Mouse (Mus musculus): ENCODE data around the gene Dnaic2.

The Dnaic2 gene

GRCm38 (mm10) chr11:114745134-114745533, 17.9 kb downstream of the Dnaic2 start:
- DNase-seq (ENCODE audit: low spot score in 2 of 2): peak; percentile 72 to 91

DNA sequence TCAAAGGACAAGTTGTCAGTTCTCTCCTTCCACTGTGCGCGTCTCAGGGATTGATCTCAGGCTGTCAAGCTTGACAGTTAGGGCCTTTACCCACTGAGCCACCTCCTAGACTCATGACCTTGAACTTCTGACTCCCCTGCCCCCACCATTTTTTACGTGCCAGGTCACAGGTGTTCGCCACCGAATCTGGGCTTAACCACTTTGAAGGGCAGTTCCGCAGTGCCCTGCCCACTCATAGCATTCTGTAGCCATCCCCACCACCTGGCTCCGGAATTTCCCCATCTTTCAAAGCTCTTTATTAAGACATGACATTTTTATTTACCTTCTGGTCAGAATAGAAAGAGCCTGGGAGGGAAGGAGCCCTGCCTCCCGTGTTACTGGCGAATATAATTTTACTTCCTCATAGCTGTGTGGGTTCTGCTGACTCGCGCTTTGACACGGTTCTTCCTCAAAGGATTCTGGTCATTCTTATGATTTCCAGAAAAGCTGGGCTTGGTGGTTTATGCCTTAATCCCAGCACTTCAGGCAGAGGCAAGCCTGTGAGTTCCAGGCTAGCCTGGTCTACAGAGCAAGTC, 20.4 kb downstream of the Dnaic2 start:
- DNase-seq (ENCODE audit: low spot score in 2 of 2): no peak

- DNase-seq (ENCODE audit: low spot score in 2 of 2): no peak
Measured at GRCm38 (mm10) chr11:114764820-114765818, 37.9 kb downstream of the Dnaic2 start, which contains the start of gene Kif19a. TSS of gene Kif19a (plus strand) at chr11:114765388.

DNA sequence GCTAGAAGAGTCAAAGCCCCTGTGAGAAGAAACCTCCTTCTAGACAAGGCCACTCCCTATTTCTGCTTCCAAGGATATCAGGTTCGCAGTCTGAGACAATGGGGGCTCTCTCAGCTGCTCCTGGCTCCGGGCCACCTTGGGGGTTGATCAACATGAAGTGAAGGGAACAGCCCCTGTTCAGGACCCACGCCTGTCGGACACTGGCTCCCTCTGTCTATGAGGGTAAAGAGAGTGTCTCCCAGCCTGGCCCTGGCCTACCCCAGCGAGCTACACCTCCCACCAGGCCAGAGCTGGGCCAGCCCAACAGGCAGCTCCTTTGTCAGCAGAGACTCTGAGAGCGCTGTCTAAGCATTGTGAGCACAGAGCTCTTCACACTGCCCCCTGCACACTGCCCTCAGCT, 42.7 kb downstream of the Dnaic2 start:
- peak in 1 of 2 experiments; percentile 18 for DNase-seq (ENCODE audit: low spot score in 2 of 2)

DNA sequence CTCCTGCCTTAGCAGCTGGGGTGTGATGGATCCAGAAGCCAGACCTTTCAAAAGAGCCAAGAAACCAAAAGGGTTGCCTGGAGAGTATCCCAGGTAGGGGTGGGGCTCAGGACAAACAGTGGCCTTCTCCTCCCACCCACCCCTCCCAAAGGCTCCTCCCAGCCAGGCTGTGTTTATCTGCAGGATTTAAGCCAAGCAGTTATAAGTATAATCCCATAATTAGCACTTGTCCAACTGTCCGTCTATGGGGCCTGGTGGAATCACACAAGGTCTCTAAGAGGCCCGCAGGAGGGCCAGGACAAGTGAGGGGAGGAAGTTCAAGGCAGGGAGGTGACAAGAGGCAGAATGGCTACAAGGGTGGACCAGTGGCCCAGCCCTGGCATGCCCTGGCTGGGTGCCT, 44.7 kb downstream of the Dnaic2 start:
- DNase-seq (ENCODE audit: low spot score in 2 of 2): no peak

- no peak for DNase-seq (ENCODE audit: low spot score in 2 of 2)
Measured at GRCm38 (mm10) chr11:114780076-114780475, 52.9 kb downstream of the Dnaic2 start.

DNA sequence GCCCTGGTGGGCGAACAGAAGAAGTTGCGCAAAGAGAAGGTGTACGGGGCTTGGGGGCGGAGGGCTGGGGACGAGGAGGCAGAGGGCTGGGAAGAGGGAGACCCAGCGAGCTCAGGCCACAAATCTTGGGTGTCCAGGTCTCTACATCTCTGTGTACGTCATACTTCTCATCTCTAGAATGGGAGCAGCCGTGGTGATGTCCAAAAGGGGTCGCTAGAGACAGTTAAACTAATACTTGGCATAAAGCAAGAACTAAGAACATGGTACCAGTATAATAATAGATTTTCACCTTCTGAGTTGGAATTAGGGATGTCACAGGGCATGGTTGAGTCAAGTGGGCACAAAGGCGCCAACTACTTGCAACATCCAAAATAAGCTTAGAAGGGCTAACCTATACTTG, 58.7 kb downstream of the Dnaic2 start:
- no peak for DNase-seq (ENCODE audit: low spot score in 2 of 2)

DNA sequence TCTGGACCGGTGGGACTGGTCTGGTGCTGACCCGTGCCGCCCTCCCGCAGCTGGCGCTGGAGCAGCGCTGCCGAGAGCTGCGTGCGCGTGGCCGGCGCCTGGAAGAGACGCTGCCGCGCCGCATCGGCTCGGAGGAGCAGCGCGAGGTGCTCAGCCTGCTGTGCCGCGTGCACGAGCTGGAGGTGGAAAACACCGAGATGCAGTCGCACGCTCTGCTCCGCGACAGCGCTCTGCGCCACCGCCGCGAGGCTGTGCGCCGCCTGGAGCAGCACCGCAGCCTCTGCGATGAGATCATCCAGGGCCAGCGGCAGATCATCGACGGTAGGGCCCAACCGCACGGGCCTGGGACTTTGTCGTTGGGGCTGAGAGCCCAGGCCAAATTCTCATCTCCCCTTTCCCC, 59.1 kb downstream of the Dnaic2 start:
- DNase-seq (ENCODE audit: low spot score in 2 of 2): peak in 1 of 2 experiments; percentile 32

- no peak for DNase-seq (ENCODE audit: low spot score in 2 of 2)
Measured at GRCm38 (mm10) chr11:114787611-114788010, 60.4 kb downstream of the Dnaic2 start.

DNA sequence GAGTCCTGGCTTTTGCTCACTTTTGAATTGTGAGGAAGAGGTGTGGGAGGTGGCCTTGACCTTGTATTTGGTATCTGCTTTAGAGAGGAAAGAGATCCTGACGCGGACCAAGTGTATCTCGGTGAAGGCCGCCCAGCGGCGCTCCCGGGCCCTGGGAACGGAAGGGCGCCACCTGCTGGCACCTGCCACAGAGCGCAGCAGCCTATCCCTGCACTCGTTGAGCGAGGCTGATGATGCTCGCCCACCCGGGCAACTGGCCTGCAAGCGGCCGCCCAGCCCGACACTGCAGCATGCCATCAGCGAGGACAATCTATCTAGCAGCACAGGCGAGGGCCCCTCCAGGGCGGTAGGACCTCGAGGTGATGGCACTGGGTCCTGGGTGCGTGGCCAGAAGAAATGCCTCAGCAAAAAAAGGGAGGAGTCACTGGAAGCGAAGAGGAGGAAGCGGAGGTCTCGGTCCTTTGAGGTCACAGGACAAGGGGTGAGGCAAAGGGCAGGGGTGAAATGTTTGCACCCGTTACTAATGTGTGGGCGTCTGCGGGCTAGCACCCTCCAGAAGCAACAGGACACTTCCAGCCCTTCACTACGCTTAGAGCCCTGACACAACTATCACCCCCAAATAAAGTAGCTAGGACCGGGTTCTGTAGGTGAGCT, 62.0 kb downstream of the Dnaic2 start:
- DNase-seq (ENCODE audit: low spot score in 2 of 2): peak; percentile 57 to 77

DNA sequence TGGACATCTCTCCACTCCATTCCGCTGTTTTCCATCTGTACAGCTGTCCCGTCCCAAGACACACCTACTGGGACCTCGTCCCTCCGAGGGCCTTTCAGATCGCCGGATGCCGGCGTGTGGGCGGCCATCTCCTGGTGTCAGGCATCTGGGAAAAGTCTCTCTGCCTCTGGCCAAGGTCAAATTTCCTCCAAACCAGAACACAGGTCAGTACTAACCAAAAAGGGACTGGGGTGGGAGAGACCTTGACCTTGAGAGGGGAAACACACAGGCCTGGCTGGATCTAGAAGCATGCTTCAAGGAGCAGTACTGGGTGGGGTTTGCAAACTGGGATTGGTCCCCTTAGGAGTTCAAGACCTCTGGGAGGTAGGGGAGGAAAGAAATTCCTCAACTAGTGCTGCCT, 62.5 kb downstream of the Dnaic2 start:
- DNase-seq (ENCODE audit: low spot score in 2 of 2): no peak

DNA sequence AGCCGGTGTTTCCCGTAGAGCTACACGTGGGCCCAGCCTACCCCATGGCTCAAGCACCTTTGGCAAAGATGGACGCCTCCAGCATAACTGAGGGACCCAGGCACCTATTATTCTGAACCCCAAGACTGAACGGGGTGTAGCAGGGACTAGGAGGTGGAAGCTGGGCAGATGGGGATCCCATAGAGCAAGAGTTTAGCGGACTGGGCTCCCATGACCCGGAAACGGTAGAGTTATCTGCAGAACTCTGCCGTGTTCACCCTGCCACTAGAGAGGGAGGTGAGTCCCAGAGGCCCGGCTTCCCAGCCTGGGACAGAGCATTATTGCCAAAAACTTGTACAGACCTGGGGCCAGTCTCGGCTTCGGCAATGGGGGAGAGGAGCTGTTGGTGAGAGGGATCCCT, 63.0 kb downstream of the Dnaic2 start:
- DNase-seq (ENCODE audit: low spot score in 2 of 2): no peak

DNA sequence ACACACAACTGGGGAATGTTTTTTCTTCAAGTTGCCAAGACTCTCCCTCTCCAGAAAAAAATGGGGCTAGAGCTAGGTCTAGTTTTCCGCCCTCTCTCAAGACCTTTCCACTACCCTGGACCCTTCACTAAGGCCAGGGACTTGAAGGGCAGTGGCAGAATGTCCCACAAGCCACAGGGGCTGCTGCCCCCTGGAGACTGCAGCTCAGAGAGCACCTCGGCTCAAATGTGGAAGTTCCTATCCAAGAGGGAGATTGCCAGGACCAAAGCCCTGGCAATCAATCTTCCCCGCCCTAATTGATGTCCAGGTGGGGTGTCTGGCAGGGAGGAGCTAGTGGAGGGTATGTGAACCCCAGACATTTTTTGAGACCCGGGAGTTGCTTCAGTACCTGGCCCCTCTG, 63.6 kb downstream of the Dnaic2 start:
- no peak for DNase-seq (ENCODE audit: low spot score in 2 of 2)

- no peak for DNase-seq (ENCODE audit: low spot score in 2 of 2)
Measured at GRCm38 (mm10) chr11:114791351-114791889, 64.2 kb downstream of the Dnaic2 start.

DNA sequence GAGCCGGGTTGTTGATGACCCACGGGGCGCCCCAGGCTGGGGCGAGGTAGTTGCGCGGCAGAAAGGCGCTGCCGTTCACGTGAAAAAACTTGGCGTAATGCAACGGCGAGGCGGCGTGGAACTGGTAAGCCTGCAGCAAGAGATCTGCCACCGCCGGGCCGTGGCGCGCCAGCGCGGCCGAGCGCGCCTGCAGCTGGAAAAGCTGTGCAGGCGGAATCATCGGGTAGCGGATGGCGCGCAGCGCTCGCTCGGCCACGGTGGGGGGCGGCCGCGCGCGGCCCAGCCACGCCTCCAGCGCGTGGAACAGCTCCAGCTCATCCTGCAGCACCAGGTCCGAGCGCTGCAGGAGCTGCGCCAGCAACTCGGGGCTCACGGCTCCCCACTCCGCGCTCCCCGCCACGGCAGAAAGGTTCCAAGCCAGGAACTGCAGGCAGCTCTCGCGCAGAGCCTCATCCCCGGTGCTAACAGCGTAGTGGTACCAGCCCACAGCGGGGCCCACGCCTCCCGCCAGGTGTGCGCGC, 64.7 kb downstream of the Dnaic2 start:
- peak; percentile 30 to 48 for DNase-seq (ENCODE audit: low spot score in 2 of 2)

DNA sequence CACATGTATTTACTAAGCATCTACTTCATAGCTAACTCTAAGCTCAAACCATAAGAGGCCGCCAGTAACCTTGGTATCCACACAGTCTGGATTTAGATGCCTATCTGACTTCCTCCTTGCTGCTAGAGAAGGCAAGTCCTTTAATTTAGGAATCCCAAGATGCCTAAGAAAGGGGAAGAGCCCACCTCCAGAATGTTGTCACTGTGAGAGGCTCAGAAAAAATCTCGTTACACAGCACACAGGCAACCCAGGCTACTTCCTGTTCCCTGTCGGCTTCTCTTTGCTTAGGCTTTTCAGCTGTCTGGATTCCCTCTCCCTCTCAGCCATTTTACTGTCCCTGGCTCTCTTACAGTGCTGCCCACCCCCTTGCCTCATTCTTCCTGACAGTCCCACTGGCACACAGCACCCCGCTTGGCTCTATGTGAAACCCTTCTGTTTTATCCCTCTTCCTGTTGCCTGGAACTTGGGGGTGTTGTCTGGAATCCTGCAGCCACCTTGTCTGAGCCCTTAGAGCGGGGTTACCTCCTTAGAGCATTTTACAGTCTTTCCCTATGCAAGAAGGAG, 65.8 kb downstream of the Dnaic2 start:
- peak in 1 of 2 experiments; percentile 35 for DNase-seq (ENCODE audit: low spot score in 2 of 2)

DNA sequence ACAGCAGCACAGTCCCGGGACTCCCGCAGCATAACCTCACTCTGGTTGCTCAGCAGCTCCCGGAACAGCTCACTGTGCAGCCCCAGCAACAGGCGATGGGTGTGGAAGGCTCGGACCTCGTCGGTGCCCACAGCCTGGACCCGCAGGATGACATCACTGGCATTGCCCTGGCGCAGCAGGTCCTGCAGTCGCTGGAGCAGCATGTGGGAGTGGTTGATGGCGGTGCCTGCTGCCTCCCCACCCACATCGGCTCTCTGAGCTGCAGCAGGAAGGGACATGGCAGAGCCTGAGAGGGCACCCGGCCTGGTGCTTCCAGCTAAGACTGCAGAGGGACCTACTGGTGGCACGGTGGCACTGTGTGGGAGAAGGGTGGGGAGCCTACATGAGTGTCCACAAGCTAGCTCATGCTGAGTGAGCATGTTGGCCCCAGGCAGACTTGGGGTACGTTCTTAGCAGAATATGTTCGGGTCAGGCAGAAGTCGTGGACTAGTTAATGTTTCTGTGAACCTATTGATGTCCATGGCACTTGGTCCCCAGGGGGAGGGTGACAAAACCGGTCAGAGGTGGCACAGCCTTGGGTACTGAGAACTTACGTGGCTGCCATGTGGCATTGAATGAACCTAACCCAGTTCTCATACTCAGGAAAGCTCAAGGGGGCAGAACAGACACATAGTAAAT, 66.8 kb downstream of the Dnaic2 start:
- no peak for DNase-seq (ENCODE audit: low spot score in 2 of 2)

- DNase-seq (ENCODE audit: low spot score in 2 of 2): no peak
Measured at GRCm38 (mm10) chr11:114794691-114795090, 67.5 kb downstream of the Dnaic2 start.

DNA sequence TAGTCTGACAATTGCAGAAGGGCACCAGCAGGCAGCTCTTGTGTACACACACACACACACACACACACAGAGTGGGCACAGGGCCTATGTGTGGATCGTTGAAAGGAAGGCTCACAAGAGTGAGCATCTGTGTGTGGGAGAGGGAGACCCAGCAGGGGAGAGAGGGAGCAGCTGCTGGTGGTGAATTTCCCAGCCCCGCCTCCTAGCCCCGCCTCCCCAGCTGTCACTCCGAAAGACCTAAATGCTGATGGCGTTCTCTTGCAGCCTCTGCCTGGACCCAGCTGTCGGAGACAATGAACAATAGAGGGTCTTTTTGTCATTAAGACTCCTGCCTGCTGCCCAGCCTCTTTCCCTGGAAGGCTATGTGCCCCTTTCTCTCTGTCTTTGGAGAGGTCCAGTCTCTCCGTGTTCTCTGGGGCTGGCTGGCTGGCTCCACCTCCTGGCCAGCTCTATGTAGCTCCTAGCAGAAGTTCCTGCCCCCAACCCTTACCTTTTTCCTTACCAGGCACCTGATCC, 68.1 kb downstream of the Dnaic2 start:
- peak; percentile 89 to 92 for DNase-seq (ENCODE audit: low spot score in 2 of 2)

GRCm38 (mm10) chr11:114795848-114796322, 68.7 kb downstream of the Dnaic2 start, which contains the start of gene Btbd17:
TSS of gene Btbd17 (minus strand) at chr11:114795945.
- DNase-seq (ENCODE audit: low spot score in 2 of 2): peak; percentile 45 to 70

All from frontal cortex, postnatal 14 days (tissue).